Mouse (Mus musculus) heart, embryonic 13.5 days (tissue): ENCODE measurements around the gene 2010003K11Rik. TPM values are rescaled to one million over a fixed set of nuclear protein-coding genes. Genes with fewer than 3 reads are reported as not detected.
"Not testable (repeated sequence)": the region's sequence is repeated elsewhere in the genome, so short reads cannot be mapped to it uniquely, and the experiment has no call there.

Experiments used
- ATAC-seq: fragments of 200-750 bp; cut with Nextera tagmentation; 2 replicates; pipeline ENCODE4 v1.8.0; 2017; ENCODE audit warnings: moderate TSS enrichment; ENCODE audit not compliant: insufficient number of reproducible peaks, low FRiP score, low TSS enrichment; ENCODE audit errors: extremely low read depth
- H3K27ac ChIP-seq: fragments of 300-500 bp; sonication (generic); replicated peaks from 2 replicates; pipeline ENCODE4 v1.5.1; 2015; ENCODE audit warnings: moderate library complexity, mild to moderate bottlenecking, inconsistent platforms
- H3K27me3 ChIP-seq: fragments of 300-500 bp; sonication (generic); replicated peaks from 2 replicates; pipeline ENCODE4 v1.6.1; 2015; ENCODE audit warnings: mild to moderate bottlenecking, inconsistent platforms
- H3K36me3 ChIP-seq: fragments of 300-500 bp; sonication (generic); 2 replicates; pipeline ENCODE4 v1.6.1; 2015; ENCODE audit warnings: mild to moderate bottlenecking, inconsistent platforms
- H3K4me1 ChIP-seq: fragments of 300-500 bp; sonication (generic); 2 replicates; pipeline ENCODE4 v1.6.1; 2015; ENCODE audit warnings: inconsistent platforms
- H3K4me2 ChIP-seq: fragments of 300-500 bp; sonication (generic); 2 replicates; pipeline ENCODE4 v1.6.1; 2015; ENCODE audit warnings: inconsistent platforms, mild to moderate bottlenecking, moderate library complexity
- H3K4me3 ChIP-seq: fragments of 300-500 bp; sonication (generic); 2 replicates; pipeline ENCODE4 v1.5.1; 2015; ENCODE audit warnings: moderate library complexity, mild to moderate bottlenecking, inconsistent platforms
- H3K9ac ChIP-seq: fragments of 300-500 bp; sonication (generic); 2 replicates; pipeline ENCODE4 v1.6.1; 2015; ENCODE audit warnings: inconsistent platforms, mild to moderate bottlenecking, moderate library complexity
- H3K9me3 ChIP-seq: fragments of 300-500 bp; sonication (generic); 2 replicates; pipeline ENCODE4 v1.6.1; 2016; ENCODE audit warnings: inconsistent platforms
- WGBS: fragments of 180-500 bp; shearing (Covaris S2); methylation state at CpG from one replicate; pipeline ENCODE4 v1.1.7; 2015; ENCODE audit warnings: mixed read lengths; 5-methylcytosine and 5-hydroxymethylcytosine counted together
- polyA plus RNA-seq: library from polyadenylated mRNA; unstranded; fragments of >200 nt; fragmentation: Nextera tagmentation; extraction: Ambion mirVana; gene quantifications from 2 replicates; pipeline ENCODE4 v1.2.1, GENCODE M21; 2015

Gene 2010003K11Rik
- polyA plus RNA-seq, 1 experiment from 2014 or later = not detected

DNA sequence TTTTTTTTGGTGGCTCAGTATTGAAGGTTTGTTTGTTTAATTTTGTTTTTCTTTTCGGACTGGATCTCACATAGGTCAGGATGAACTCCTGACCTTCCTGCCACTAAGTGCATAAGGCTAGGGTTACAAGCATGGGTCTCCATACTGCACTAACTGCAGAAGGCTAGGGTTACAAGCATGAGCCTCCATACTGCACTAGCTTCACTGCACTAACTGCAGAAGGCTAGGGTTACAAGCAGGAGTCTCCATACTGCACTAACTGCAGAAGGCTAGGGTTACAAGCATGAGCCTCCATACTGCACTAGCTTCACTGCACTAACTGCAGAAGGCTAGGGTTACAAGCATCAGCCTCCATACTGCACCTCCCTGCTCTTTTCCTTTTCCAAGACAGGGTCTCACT is 44.3 kb downstream of the 2010003K11Rik start:
- H3K4me2 ChIP-seq, H3K9ac ChIP-seq, H3K9me3 ChIP-seq, H3K4me1 ChIP-seq, H3K27ac ChIP-seq, ATAC-seq, H3K36me3 ChIP-seq, H3K4me3 ChIP-seq: not testable (repeated sequence)
- peaks cover 15% of the 10 kb centered on the region for H3K27me3 ChIP-seq
- 48% methylated on average over 1 of the region's 1 CpGs for WGBS

- no peak overlapping the region for H3K4me3 ChIP-seq
- peaks cover 15% of the 10 kb centered on the region for H3K27me3 ChIP-seq
- no peak overlapping the region for H3K4me2 ChIP-seq
- H3K36me3 ChIP-seq = no peaks in the 10 kb centered on the region
- peak overlapping the region; percentile 33; the same call in 1 of the 2 replicates for H3K9ac ChIP-seq
- H3K9me3 ChIP-seq = no peaks in the 10 kb centered on the region
- no peak overlapping the region for H3K27ac ChIP-seq
- H3K4me1 ChIP-seq = 0 out of 2 replicates have a peak, but pooled peaks cover 7% of the 10 kb centered on the region
- WGBS = 46% methylated on average over 4 of the region's 4 CpGs
- ATAC-seq = no peak
Observed at GRCm38 (mm10) chr19:4452525-4452924, 45.9 kb downstream of the 2010003K11Rik start.

GRCm38 (mm10) chr19:4451965-4452364 is 46.4 kb downstream of the 2010003K11Rik start:
- Histone ChIP-seq H3K4me1 (0 out of 2 replicates have a peak, but pooled peaks cover 7% of the 10 kb centered on the region), H3K4me3 (no peak overlapping the region), H3K36me3 (no peaks in the 10 kb centered on the region), H3K9me3 (no peaks in the 10 kb centered on the region), H3K27ac (no peak overlapping the region), H3K4me2 (no peak overlapping the region), H3K27me3 (peaks cover 15% of the 10 kb centered on the region), H3K9ac (peak overlapping the region; percentile 33; the same call in 1 of the 2 replicates)
- ATAC-seq = no peak
- WGBS = 35% methylated on average over 5 of the region's 5 CpGs

GRCm38 (mm10) chr19:4451098-4451497 is 47.3 kb downstream of the 2010003K11Rik start:
- H3K9me3 ChIP-seq = no peaks in the 10 kb centered on the region
- H3K4me3 ChIP-seq = no peak overlapping the region
- no peak overlapping the region for H3K4me2 ChIP-seq
- 50% methylated on average over 8 of the region's 8 CpGs for WGBS
- H3K27ac ChIP-seq = no peak overlapping the region
- peaks cover 9% of the 10 kb centered on the region; the same call in 1 of the 2 replicates for H3K27me3 ChIP-seq
- no peaks in the 10 kb centered on the region for H3K36me3 ChIP-seq
- H3K9ac ChIP-seq = no peak overlapping the region
- no peak for ATAC-seq
- 0 out of 2 replicates have a peak, but pooled peaks cover 2% of the 10 kb centered on the region for H3K4me1 ChIP-seq

- 60% methylated on average over 5 of the region's 5 CpGs for WGBS
- no peak for ATAC-seq
Observed at GRCm38 (mm10) chr19:4450666-4451065, 47.7 kb downstream of the 2010003K11Rik start.

GRCm38 (mm10) chr19:4449230-4449629 is 49.2 kb downstream of the 2010003K11Rik start:
- no peak for ATAC-seq
- Histone ChIP-seq H3K4me2 (no peak overlapping the region), H3K9me3 (no peaks in the 10 kb centered on the region), H3K4me1 (0 out of 2 replicates have a peak, but pooled peaks cover 2% of the 10 kb centered on the region), H3K36me3 (no peaks in the 10 kb centered on the region), H3K4me3 (no peak overlapping the region), H3K27me3 (no peaks in the 10 kb centered on the region), H3K9ac (no peak overlapping the region), H3K27ac (no peak overlapping the region)
- 92% methylated on average over 9 of the region's 9 CpGs for WGBS

More at GRCm38 (mm10) chr19:4450666-4451065, 47.7 kb downstream of the 2010003K11Rik start:
- Histone ChIP-seq H3K9me3 (no peaks in the 10 kb centered on the region), H3K9ac (no peak overlapping the region), H3K27me3 (peaks cover 9% of the 10 kb centered on the region; the same call in 1 of the 2 replicates), H3K4me1 (0 out of 2 replicates have a peak, but pooled peaks cover 2% of the 10 kb centered on the region), H3K4me3 (no peak overlapping the region), H3K27ac (no peak overlapping the region), H3K4me2 (no peak overlapping the region), H3K36me3 (no peaks in the 10 kb centered on the region)

- Histone ChIP-seq H3K4me2 (no peak overlapping the region), H3K4me3 (no peak overlapping the region), H3K9me3 (no peaks in the 10 kb centered on the region), H3K27me3 (no peaks in the 10 kb centered on the region), H3K4me1 (0 out of 2 replicates have a peak, but pooled peaks cover 2% of the 10 kb centered on the region), H3K9ac (no peak overlapping the region), H3K27ac (no peak overlapping the region), H3K36me3 (no peaks in the 10 kb centered on the region)
- ATAC-seq = no peak
- 89% methylated on average over 9 of the region's 9 CpGs for WGBS
Observed at GRCm38 (mm10) chr19:4447445-4447844, 50.9 kb downstream of the 2010003K11Rik start.

Other genes starting within 250 kb of the 2010003K11Rik start
- 5.0 and 6.7 TPM in 2 replicates for gene Ssh3, start 229.4 kb downstream of the 2010003K11Rik start, polyA plus RNA-seq
- 1.0 and 1.6 TPM in 2 replicates for gene Ankrd13d, start 215.4 kb downstream of the 2010003K11Rik start, polyA plus RNA-seq
- 9.4 and 12.9 TPM in 2 replicates for gene Grk2, start 192.4 kb downstream of the 2010003K11Rik start, polyA plus RNA-seq
- gene Kdm2a, start 100.3 kb downstream of the 2010003K11Rik start, polyA plus RNA-seq = 31.6 and 35.5 TPM in 2 replicates
- 25.0 and 25.1 TPM in 2 replicates for gene Rhod, start 59.2 kb downstream of the 2010003K11Rik start, polyA plus RNA-seq
- gene Syt12, start 21.1 kb downstream of the 2010003K11Rik start, polyA plus RNA-seq = 0.94 and 1.1 TPM in 2 replicates
- gene Pcx, start 11.9 kb upstream of the 2010003K11Rik start, polyA plus RNA-seq = 11.6 and 13.1 TPM in 2 replicates
- gene Lrfn4, start 117.1 kb upstream of the 2010003K11Rik start, polyA plus RNA-seq = 3.2 and 3.8 TPM in 2 replicates
- gene Rce1, start 127.1 kb upstream of the 2010003K11Rik start, polyA plus RNA-seq = 37.7 and 41.2 TPM in 2 replicates
- gene Gm960, start 200.1 kb upstream of the 2010003K11Rik start, polyA plus RNA-seq = 1.4 and 1.6 TPM in 2 replicates
- 0.16 and 0.33 TPM in 2 replicates for gene Sptbn2, start 212.6 kb upstream of the 2010003K11Rik start, polyA plus RNA-seq